8 mouse cellular contexts compared by ENCODE assay signal in genomic region chr6:125164672-125165327, GRCm38 (mm10). TPM values are rescaled to one million over a fixed set of nuclear protein-coding genes. Genes with fewer than 3 reads are reported as not detected.
DNase-seq lines count a peak whose midpoint lies in the region; ATAC-seq and TF ChIP-seq lines count a peak whose summit lies in the region.

No protein-coding gene starts in this region.

- no peak for TF ChIP-seq POLR2A in heart, adult 2 months (IDR thresholded peaks at IDR 0.05; ENCODE audit: insufficient read depth, low read depth, low read length)
- no peak for TF ChIP-seq POLR2A in kidney, adult 2 months (IDR thresholded peaks at IDR 0.05; ENCODE audit: low read depth, low read length)

- H3K4me2 ChIP-seq in liver, embryonic 16.5 days (ENCODE audit: low read depth, low read length): peak overlapping the region; percentile 88

- intact Hi-C loops in heart, adult 2 months (cut with DNase I): loop anchor here (2.0 to 10.0 kb wide), 3 partner anchors 50 to 108 kb away; partner anchors contain the start of gene Vamp1

- H3K79me2 ChIP-seq in heart, adult 2 months (replicated peaks; ENCODE audit: control insufficient read depth, insufficient read depth, low read length): no peaks in the 10 kb centered on the region; the same call in 1 of the 2 replicates

- no peak; the same call in 1 of the 2 replicates for ATAC-seq in liver, embryonic 16.5 days (ENCODE audit: low read depth)

- H3K27ac ChIP-seq in heart, adult 2 months: peak overlapping the region; percentile 98
- peak overlapping the region; percentile 84 for H3K27ac ChIP-seq in kidney, adult 2 months (ENCODE audit: insufficient read depth, low read depth, low read length)
- peak overlapping the region; percentile 85 for H3K27ac ChIP-seq in liver, embryonic 16.5 days (ENCODE audit: low read length)

- WGBS in heart, adult 2 months: under 1% methylated on average over 39 of the region's 39 CpGs
- under 1% methylated on average over 39 of the region's 39 CpGs for WGBS in kidney, adult 2 months
- WGBS in liver, embryonic 16.5 days (ENCODE audit: insufficient replicate concordance): under 1% methylated on average over 39 of the region's 39 CpGs

- TF ChIP-seq EP300 in heart, adult 2 months (IDR thresholded peaks at IDR 0.05; ENCODE audit: insufficient read depth, low read depth, low read length): no peak

- peak overlapping the region; percentile 90 for H3K9ac ChIP-seq in heart, adult 2 months (ENCODE audit: low read depth, low read length)
- peak overlapping the region; percentile 84 for H3K9ac ChIP-seq in liver, embryonic 16.5 days (ENCODE audit: low read depth, low read length)

- TF ChIP-seq CTCF in heart, adult 2 months (IDR thresholded peaks at IDR 0.05): no peak
- TF ChIP-seq CTCF in kidney, adult 2 months (conservative IDR thresholded peaks at IDR 0.05; ENCODE audit: insufficient read depth, insufficient read length, low read depth, low read length): no peak

- H3K27me3 ChIP-seq in heart, adult 2 months (ENCODE audit: control insufficient read depth, insufficient read depth, low read length): no peaks in the 10 kb centered on the region
- H3K27me3 ChIP-seq in kidney, adult 2 months (replicated peaks; ENCODE audit: control insufficient read depth, insufficient read depth, low read length): no peaks in the 10 kb centered on the region
- H3K27me3 ChIP-seq in liver, embryonic 16.5 days (ENCODE audit: control insufficient read depth, insufficient read depth, low read depth, low read length): no peaks in the 10 kb centered on the region

- peaks cover 6% of the 10 kb centered on the region for H3K36me3 ChIP-seq in heart, adult 2 months (ENCODE audit: control insufficient read depth, insufficient read depth, low read length)
- H3K36me3 ChIP-seq in kidney, adult 2 months (ENCODE audit: control insufficient read depth, insufficient read depth, low read length): peaks cover 5% of the 10 kb centered on the region
- peaks cover 33% of the 10 kb centered on the region for H3K36me3 ChIP-seq in liver, embryonic 16.5 days (ENCODE audit: control insufficient read depth, insufficient read depth)

- DNase-seq in 3T3-L1 (ENCODE audit: low read depth, low spot score) (peak; percentile 81), R1 (ENCODE audit: low read depth, low spot score) (peak; percentile 92)
- peak; percentile 93 for DNase-seq in embryo, embryonic 10.5 days (ENCODE audit: low spot score)
- peak; percentile 68 to 76 for DNase-seq in heart, adult 2 months
- DNase-seq in kidney, adult 2 months: peak; percentile 70
- DNase-seq in neural tube, embryonic 10.5 days (ENCODE audit: extremely low spot score, low spot score): peak; percentile 82
- DNase-seq in thymus, postnatal 25 days: peak; percentile 74

- H3K4me3 ChIP-seq in heart, adult 2 months: peak overlapping the region; percentile 93
- H3K4me3 ChIP-seq in kidney, adult 2 months (ENCODE audit: insufficient read depth, low read depth, low read length): peak overlapping the region; percentile 86
- H3K4me3 ChIP-seq in liver, embryonic 16.5 days (ENCODE audit: low read depth, low read length): peak overlapping the region; percentile 84

- H3K4me1 ChIP-seq in heart, adult 2 months (ENCODE audit: control insufficient read depth, insufficient read depth, low read length): peaks cover 12% of the 10 kb centered on the region
- peaks cover 9% of the 10 kb centered on the region; the same call in 1 of the 2 replicates for H3K4me1 ChIP-seq in kidney, adult 2 months (ENCODE audit: control insufficient read depth, insufficient read depth, low read length)
- H3K4me1 ChIP-seq in liver, embryonic 16.5 days (ENCODE audit: control insufficient read depth, low read depth, low read length): peaks cover 66% of the 10 kb centered on the region

- H3K9me3 ChIP-seq in liver, embryonic 16.5 days (replicated peaks; ENCODE audit: control insufficient read depth, low read length): no peaks in the 10 kb centered on the region

RNA-seq across cellular contexts. Expression of gene Gapdh, which starts 1.5 kb away (rescaled TPM):
- total RNA-seq in heart, adult 2 months (2021): 1,000 to 10,000 TPM; 4,018 to 4,312 TPM
- polyA plus RNA-seq in heart, adult 2 months (2012; rRNA removed): 7,726 and 8,318 TPM in 2 replicates
- polyA plus RNA-seq in kidney, adult 2 months (2012; rRNA removed): 7,324 and 7,933 TPM in 2 replicates
- polyA plus RNA-seq in liver, embryonic 16.5 days (2015; fragmentation: Nextera tagmentation; extraction: Ambion mirVana): 1,120 and 1,202 TPM in 2 replicates

RNA-seq across cellular contexts. Expression of gene Iffo1, which starts 19.8 kb away (rescaled TPM):
- 1 to 10 TPM; 5.7 to 7.0 TPM for total RNA-seq in heart, adult 2 months (2021)
- 19.7 and 21.8 TPM in 2 replicates for polyA plus RNA-seq in heart, adult 2 months (2012; rRNA removed)
- 35.0 and 36.4 TPM in 2 replicates for polyA plus RNA-seq in kidney, adult 2 months (2012; rRNA removed)
- 3.0 and 4.2 TPM in 2 replicates for polyA plus RNA-seq in liver, embryonic 16.5 days (2015; fragmentation: Nextera tagmentation; extraction: Ambion mirVana)

RNA-seq across cellular contexts. Expression of gene Ncapd2, which starts 26.7 kb away (rescaled TPM):
- total RNA-seq in heart, adult 2 months (2021): 10 to 100 TPM; 17.6 TPM
- polyA plus RNA-seq in heart, adult 2 months (2012; rRNA removed): 34.0 and 40.2 TPM in 2 replicates
- 15.6 and 18.7 TPM in 2 replicates for polyA plus RNA-seq in kidney, adult 2 months (2012; rRNA removed)
- polyA plus RNA-seq in liver, embryonic 16.5 days (2015; fragmentation: Nextera tagmentation; extraction: Ambion mirVana): 96.1 and 98.1 TPM in 2 replicates

RNA-seq across cellular contexts. Expression of gene Mrpl51, which starts 26.8 kb away (rescaled TPM):
- 100 to 1,000 TPM; 303 to 343 TPM for total RNA-seq in heart, adult 2 months (2021)
- polyA plus RNA-seq in heart, adult 2 months (2012; rRNA removed): 166 and 170 TPM in 2 replicates
- 102 and 110 TPM in 2 replicates for polyA plus RNA-seq in kidney, adult 2 months (2012; rRNA removed)
- 145 and 162 TPM in 2 replicates for polyA plus RNA-seq in liver, embryonic 16.5 days (2015; fragmentation: Nextera tagmentation; extraction: Ambion mirVana)

RNA-seq across cellular contexts. Expression of gene Nop2, which starts 33.1 kb away (rescaled TPM):
- 10 to 100 TPM; 18.9 to 20.3 TPM for total RNA-seq in heart, adult 2 months (2021)
- 8.3 and 13.6 TPM in 2 replicates for polyA plus RNA-seq in heart, adult 2 months (2012; rRNA removed)
- polyA plus RNA-seq in kidney, adult 2 months (2012; rRNA removed): 15.5 and 16.5 TPM in 2 replicates
- polyA plus RNA-seq in liver, embryonic 16.5 days (2015; fragmentation: Nextera tagmentation; extraction: Ambion mirVana): 25.2 and 25.3 TPM in 2 replicates
